Mouse (Mus musculus): ENCODE measurements at regions not wholly inside any gene's neighbourhood (a gene's known extent, or its start where the extent isn't known, plus 50 kb on each side); places are given as distances from the start of the nearest gene placed in this dataset.

DNA sequence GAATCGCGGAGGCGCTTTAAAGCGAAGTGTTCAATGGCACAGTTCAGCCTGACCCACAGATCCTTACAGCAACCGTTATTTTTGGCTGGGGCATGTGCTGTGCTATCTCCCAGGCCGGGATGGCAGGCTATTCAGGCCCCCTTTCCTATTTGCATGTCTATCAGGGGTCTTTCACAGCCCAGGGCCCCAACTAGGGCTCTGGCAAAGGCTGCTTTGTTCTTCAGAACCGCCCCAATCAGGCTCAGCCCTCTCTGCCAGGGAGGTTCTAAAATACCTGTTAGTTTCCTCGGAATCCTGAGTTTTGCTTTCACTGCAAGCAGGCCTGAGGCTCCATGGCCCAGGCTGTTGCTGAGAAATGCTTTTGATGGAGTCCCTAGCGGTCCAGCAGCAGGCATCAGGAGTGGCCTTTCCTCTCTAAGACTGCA is 949.7 kb downstream of the Mrps31 start:
- Histone ChIP-seq H3K9ac (ENCODE audit: insufficient read depth, low read depth) (no peak overlapping the region), H3K27me3 (replicated peaks) (peaks cover 26% of the 10 kb centered on the region), H3K36me3 (replicated peaks in 1 of 2; ENCODE audit: control insufficient read depth in 1 of 2, insufficient read depth in 1 of 2, low read length in 1 of 2) (no peaks in the 10 kb centered on the region), H3K4me2 (ENCODE audit: insufficient read depth, low read depth, poor library complexity, severe bottlenecking) (no peak overlapping the region), H3K27ac (ENCODE audit: insufficient read depth, low read depth) (no peak overlapping the region), H3K4me3 (replicated peaks in 1 of 3; ENCODE audit: low read depth in 2 of 3, low read length in 2 of 3, poor library complexity in 1 of 3) (no peak overlapping the region), H3K9me3 (replicated peaks; ENCODE audit: low read length) (peaks cover 2% of the 10 kb centered on the region), H3K79me2 (replicated peaks; ENCODE audit: control insufficient read depth, extremely low read depth, insufficient read depth, poor library complexity, severe bottlenecking) (no peaks in the 10 kb centered on the region), H3K4me1 (ENCODE audit: control insufficient read depth in 1 of 2, insufficient read depth in 2 of 2) (no peaks in the 10 kb centered on the region)
- dilution Hi-C loops (cut with MboI; ENCODE audit: extremely low pct_ligation_motif_present, extremely low pct_unique_long_range_greater_than_20kb, low sequenced_read_pairs), result no loop called here
- in situ Hi-C loops (cut with MboI; ENCODE audit: low pct_ligation_motif_present, low pct_unique_long_range_greater_than_20kb, low sequenced_read_pairs), result no loop called here
- TF ChIP-seq MAFK (IDR thresholded peaks at IDR 0.05; ENCODE audit: insufficient replicate concordance, low read length) (no peak), JUN (IDR thresholded peaks at IDR 0.05; ENCODE audit: insufficient read depth, low read depth, low read length) (no peak), GABPA (IDR thresholded peaks at IDR 0.05; ENCODE audit: insufficient replicate concordance, low read depth, low read length) (no peak), ELF1 (IDR thresholded peaks at IDR 0.05; ENCODE audit: low read depth, low read length) (no peak), MAX (IDR thresholded peaks at IDR 0.05; ENCODE audit: low read length) (no peak), NRF1 (IDR thresholded peaks at IDR 0.05; ENCODE audit: low read depth, low read length) (no peak), CHD2 (IDR thresholded peaks at IDR 0.05; ENCODE audit: low read length) (no peak), CTCF (conservative IDR thresholded peaks at IDR 0.05 in 1 of 2, IDR thresholded peaks at IDR 0.05 in 1 of 2; ENCODE audit: low read depth in 2 of 2, low read length in 2 of 2) (no peak), PAX5 (IDR thresholded peaks at IDR 0.05; ENCODE audit: low read length) (no peak), UBTF (IDR thresholded peaks at IDR 0.05; ENCODE audit: low read depth, low read length) (no peak), ZC3H11A (IDR thresholded peaks at IDR 0.05; ENCODE audit: low read depth, low read length) (no peak), ZNF384 (IDR thresholded peaks at IDR 0.05; ENCODE audit: low read depth, low read length) (no peak), SMC3 (IDR thresholded peaks at IDR 0.05; ENCODE audit: low read depth, low read length) (no peak), MYC (IDR thresholded peaks at IDR 0.05; ENCODE audit: low read depth, low read length) (no peak), CHD1 (IDR thresholded peaks at IDR 0.05; ENCODE audit: low read depth, low read length) (no peak), IRF4 (IDR thresholded peaks at IDR 0.05; ENCODE audit: low read depth, low read length) (no peak), RAD21 (IDR thresholded peaks at IDR 0.05; ENCODE audit: low read depth, low read length) (no peak)
- no peak for DNase-seq (ENCODE audit: extremely low read depth)
